Mouse (Mus musculus) small intestine, adult 2 months (tissue): ENCODE data around the gene Ajap1. TPM values are rescaled to one million over a fixed set of nuclear protein-coding genes. Genes with fewer than 3 reads are reported as not detected.

Experiments
- H3K27ac ChIP-seq: fragments of 200-500 bp; 2 replicates; pipeline ENCODE4 v1.5.1; 2012; ENCODE audit warnings: low read depth, low read length, control low read depth, inconsistent platforms; ENCODE audit not compliant: insufficient read depth
- H3K27me3 ChIP-seq: fragments of 200-500 bp; 2 replicates; pipeline ENCODE4 v1.6.1; 2012; ENCODE audit warnings: mild to moderate bottlenecking, moderate library complexity, low read length, inconsistent platforms; ENCODE audit not compliant: control insufficient read depth, insufficient read depth
- H3K36me3 ChIP-seq: fragments of 200-500 bp; 2 replicates; pipeline ENCODE4 v1.6.1; 2012; ENCODE audit warnings: mild to moderate bottlenecking, low read length, control low read depth, inconsistent platforms; ENCODE audit not compliant: control insufficient read depth, insufficient read depth
- H3K4me1 ChIP-seq: fragments of 200-500 bp; 2 replicates; pipeline ENCODE4 v1.6.1; 2012; ENCODE audit warnings: low read length, inconsistent platforms, mixed read lengths; ENCODE audit not compliant: control insufficient read depth, insufficient read depth, insufficient read length
- H3K4me3 ChIP-seq: fragments of 200-500 bp; 2 replicates; pipeline ENCODE4 v1.5.1; 2012; ENCODE audit warnings: low read depth, mild to moderate bottlenecking, control low read depth, inconsistent platforms, low read length, moderate library complexity
- CTCF ChIP-seq: fragments of 200-500 bp; IDR thresholded peaks from 2 replicates; pipeline ENCODE4 v1.5.1; 2012; ENCODE audit warnings: low read depth, mild to moderate bottlenecking, control low read depth, inconsistent platforms, low read length, moderate library complexity, mixed read lengths; ENCODE audit not compliant: insufficient replicate concordance, insufficient read length; ENCODE audit errors: extremely low read depth
- POLR2A ChIP-seq: fragments of 200-500 bp; IDR thresholded peaks from 2 replicates; pipeline ENCODE4 v1.6.1; 2012; ENCODE audit warnings: low read depth, mild to moderate bottlenecking, control low read depth, inconsistent platforms, low read length, moderate library complexity
- WGBS: fragments of 180-500 bp; shearing (Covaris S2); methylation state at CpG from one replicate; pipeline ENCODE4 v1.1.7; 2018; 5-methylcytosine and 5-hydroxymethylcytosine counted together
- polyA plus RNA-seq: library from polyadenylated mRNA; depleted of rRNA; stranded (reverse); fragments of >200 nt; gene quantifications from 2 replicates; pipeline ENCODE4 v1.2.3, GENCODE M21; 2012

Ajap1 gene
- polyA plus RNA-seq, 1 experiment: 0.08 TPM

GRCm38 (mm10) chr4:153425961-153426656 lies 56.5 kb downstream of the Ajap1 start:
- 79% methylated on average over 16 of the region's 16 CpGs for WGBS
- no peak for TF ChIP-seq POLR2A
- TF ChIP-seq CTCF: no peak
- H3K27ac ChIP-seq: no peak overlapping the region
- no peaks in the 10 kb centered on the region for H3K4me1 ChIP-seq
- H3K27me3 ChIP-seq: no peaks in the 10 kb centered on the region
- H3K36me3 ChIP-seq: no peaks in the 10 kb centered on the region
- no peak overlapping the region for H3K4me3 ChIP-seq

GRCm38 (mm10) chr4:153424324-153424723 lies 58.3 kb downstream of the Ajap1 start:
- TF ChIP-seq CTCF: no peak
- TF ChIP-seq POLR2A: no peak
- Histone ChIP-seq H3K4me1 (no peaks in the 10 kb centered on the region), H3K27me3 (no peaks in the 10 kb centered on the region), H3K36me3 (no peaks in the 10 kb centered on the region), H3K4me3 (no peak overlapping the region), H3K27ac (no peak overlapping the region)
- WGBS: 83% methylated on average over 10 of the region's 10 CpGs

- WGBS: 6% methylated on average over 11 of the region's 12 CpGs
- H3K4me1 ChIP-seq: no peaks in the 10 kb centered on the region; the same call in 1 of the 2 replicates
- no peaks in the 10 kb centered on the region for H3K27me3 ChIP-seq
- no peak overlapping the region for H3K27ac ChIP-seq
- TF ChIP-seq CTCF: no peak
- no peak for TF ChIP-seq POLR2A
- no peak overlapping the region for H3K4me3 ChIP-seq
- no peaks in the 10 kb centered on the region for H3K36me3 ChIP-seq
Observed at GRCm38 (mm10) chr4:153417926-153418325, 64.7 kb downstream of the Ajap1 start.

- Histone ChIP-seq H3K4me1 (no peaks in the 10 kb centered on the region; the same call in 1 of the 2 replicates), H3K27ac (no peak overlapping the region), H3K36me3 (no peaks in the 10 kb centered on the region), H3K4me3 (no peak overlapping the region; the same call in 1 of the 2 replicates), H3K27me3 (no peaks in the 10 kb centered on the region)
- 5% methylated on average over 23 of the region's 23 CpGs for WGBS
- TF ChIP-seq POLR2A: no peak
- no peak for TF ChIP-seq CTCF
Observed at GRCm38 (mm10) chr4:153417164-153417896, 65.3 kb downstream of the Ajap1 start.

- Histone ChIP-seq H3K4me1 (no peaks in the 10 kb centered on the region; the same call in 1 of the 2 replicates), H3K36me3 (no peaks in the 10 kb centered on the region), H3K4me3 (no peak overlapping the region), H3K27me3 (no peaks in the 10 kb centered on the region), H3K27ac (no peak overlapping the region)
- TF ChIP-seq CTCF: no peak
- TF ChIP-seq POLR2A: no peak
- 52% methylated on average over 9 of the region's 9 CpGs for WGBS
Observed at GRCm38 (mm10) chr4:153416111-153416510, 66.5 kb downstream of the Ajap1 start.

GRCm38 (mm10) chr4:153398421-153398820 lies 84.2 kb downstream of the Ajap1 start:
- Histone ChIP-seq H3K4me3 (no peak overlapping the region), H3K36me3 (no peaks in the 10 kb centered on the region), H3K27ac (no peak overlapping the region), H3K27me3 (no peaks in the 10 kb centered on the region), H3K4me1 (no peaks in the 10 kb centered on the region)
- no peak for TF ChIP-seq CTCF
- TF ChIP-seq POLR2A: no peak
- WGBS: 88% methylated on average over 8 of the region's 8 CpGs

GRCm38 (mm10) chr4:153387478-153387877 lies 95.1 kb downstream of the Ajap1 start:
- TF ChIP-seq CTCF (no peak), POLR2A (no peak)
- Histone ChIP-seq H3K4me3 (no peak overlapping the region), H3K36me3 (no peaks in the 10 kb centered on the region), H3K4me1 (no peaks in the 10 kb centered on the region), H3K27ac (no peak overlapping the region), H3K27me3 (no peaks in the 10 kb centered on the region)
- 92% methylated on average over 12 of the region's 12 CpGs for WGBS
